Mouse (Mus musculus) kidney, adult 2 months (tissue): Measurements from ENCODE around the gene Crot.

Experiments used
- CTCF ChIP-seq: fragments of 200-500 bp; conservative IDR thresholded peaks from 2 replicates; pipeline ENCODE4 v1.5.1; 2011; ENCODE audit warnings: low read depth, mild to moderate bottlenecking, control low read depth, low read length, moderate library complexity, mixed read lengths; ENCODE audit not compliant: insufficient read depth, insufficient read length
- POLR2A ChIP-seq: fragments of 200-500 bp; IDR thresholded peaks from one replicate; pipeline ENCODE4 v1.6.1; 2011; ENCODE audit warnings: low read depth, low read length, control low read depth

DNA sequence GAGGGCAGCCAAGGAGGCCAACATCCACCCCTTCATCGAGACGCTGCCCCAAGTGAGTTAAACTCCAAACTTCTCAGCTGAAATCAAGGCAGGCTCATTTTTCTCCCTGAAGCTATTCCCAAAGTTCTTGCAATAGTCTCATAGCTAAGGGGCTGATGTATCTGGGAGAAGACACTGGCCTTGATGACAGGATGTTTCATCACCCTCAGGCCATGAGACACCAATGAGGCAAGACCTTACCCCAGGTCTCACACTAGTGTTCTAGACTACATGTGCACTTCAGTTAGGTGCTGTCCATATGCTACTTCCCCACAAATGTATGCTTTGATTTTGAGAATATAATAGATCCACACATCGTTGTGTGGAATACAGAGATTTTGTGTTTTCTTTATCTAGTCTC is 41.6 kb downstream of the Crot start:
- TF ChIP-seq CTCF (no peak), POLR2A (no peak)
